Mouse (Mus musculus) stomach, embryonic 15.5 days (tissue): ENCODE data around the gene Rnf151. TPM values are rescaled to one million over a fixed set of nuclear protein-coding genes. Genes with fewer than 3 reads are reported as not detected.
"Not testable (repeated sequence)": the region's sequence is repeated elsewhere in the genome, so short reads cannot be mapped to it uniquely, and the experiment has no call there.

ENCODE experiments used
- ATAC-seq: fragments of 200-750 bp; cut with Nextera tagmentation; 2 replicates; pipeline ENCODE4 v1.8.0; 2017; ENCODE audit warnings: low read depth, moderate number of reproducible peaks, moderate TSS enrichment; ENCODE audit not compliant: insufficient read depth, low FRiP score
- H3K27ac ChIP-seq: fragments of 300-500 bp; sonication (generic); 2 replicates; pipeline ENCODE4 v1.5.1; 2015; ENCODE audit warnings: mild to moderate bottlenecking, inconsistent platforms
- H3K27me3 ChIP-seq: fragments of 300-500 bp; sonication (generic); replicated peaks from 2 replicates; pipeline ENCODE4 v1.6.1; 2015; ENCODE audit warnings: inconsistent platforms
- H3K36me3 ChIP-seq: fragments of 300-500 bp; sonication (generic); 2 replicates; pipeline ENCODE4 v1.6.1; 2015; ENCODE audit warnings: inconsistent platforms
- H3K4me1 ChIP-seq: fragments of 300-500 bp; sonication (generic); 2 replicates; pipeline ENCODE4 v1.6.1; 2015; ENCODE audit warnings: inconsistent platforms
- H3K4me2 ChIP-seq: fragments of 300-500 bp; sonication (generic); 2 replicates; pipeline ENCODE4 v1.6.1; 2015; ENCODE audit warnings: mild to moderate bottlenecking, inconsistent platforms
- H3K4me3 ChIP-seq: fragments of 300-500 bp; sonication (generic); replicated peaks from 2 replicates; pipeline ENCODE4 v1.5.1; 2015; ENCODE audit warnings: inconsistent platforms
- H3K9ac ChIP-seq: fragments of 300-500 bp; sonication (generic); 2 replicates; pipeline ENCODE4 v1.6.1; 2015; ENCODE audit warnings: inconsistent platforms
- H3K9me3 ChIP-seq: fragments of 300-500 bp; sonication (generic); 2 replicates; pipeline ENCODE4 v1.6.1; 2016; ENCODE audit warnings: inconsistent platforms
- WGBS: fragments of 180-500 bp; shearing (Covaris S2); methylation state at CpG from one replicate; pipeline ENCODE4 v1.1.7; 2015; 5-methylcytosine and 5-hydroxymethylcytosine counted together
- polyA plus RNA-seq: library from polyadenylated mRNA; unstranded; fragments of >200 nt; fragmentation: Nextera tagmentation; extraction: Ambion mirVana; gene quantifications from 2 replicates; pipeline ENCODE4 v1.2.1, GENCODE M21; 2015

Gene Rnf151
- polyA plus RNA-seq, 1 experiment from 2014 or later: not detected

DNA sequence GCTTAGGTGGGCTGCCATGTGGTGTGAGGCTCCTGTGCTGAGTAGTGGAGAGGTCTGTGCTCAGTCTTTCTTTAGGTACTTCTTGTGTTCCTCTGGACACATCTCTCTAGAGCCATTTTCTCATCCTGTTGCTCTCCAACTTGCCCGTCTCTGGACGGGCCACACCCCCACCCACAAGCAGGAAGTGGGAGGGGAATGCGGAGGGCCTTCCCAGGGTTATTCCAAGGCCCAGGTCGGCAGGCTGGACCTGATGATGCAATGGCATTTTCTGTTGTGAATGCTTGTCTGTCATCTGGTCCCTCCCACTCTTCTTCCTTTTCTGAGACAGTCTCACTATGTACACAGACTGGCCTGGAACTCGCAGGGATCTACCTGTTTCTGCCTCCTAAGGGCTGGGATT, 45.7 kb downstream of the Rnf151 start:
- ATAC-seq: 0 out of 2 replicates have a peak, but pooled peaks have one; percentile 21
- H3K9me3 ChIP-seq: no peaks in the 10 kb centered on the region
- H3K4me1 ChIP-seq: peaks cover 21% of the 10 kb centered on the region
- WGBS: 12% methylated on average over 5 of the region's 5 CpGs
- peak overlapping the region; percentile 67; the same call in 1 of the 2 replicates for H3K4me2 ChIP-seq
- peaks cover 4% of the 10 kb centered on the region; the same call in 1 of the 2 replicates for H3K36me3 ChIP-seq
- H3K27me3 ChIP-seq: no peaks in the 10 kb centered on the region
- H3K4me3 ChIP-seq: no peak overlapping the region
- no peak overlapping the region for H3K9ac ChIP-seq
- H3K27ac ChIP-seq: no peak overlapping the region

DNA sequence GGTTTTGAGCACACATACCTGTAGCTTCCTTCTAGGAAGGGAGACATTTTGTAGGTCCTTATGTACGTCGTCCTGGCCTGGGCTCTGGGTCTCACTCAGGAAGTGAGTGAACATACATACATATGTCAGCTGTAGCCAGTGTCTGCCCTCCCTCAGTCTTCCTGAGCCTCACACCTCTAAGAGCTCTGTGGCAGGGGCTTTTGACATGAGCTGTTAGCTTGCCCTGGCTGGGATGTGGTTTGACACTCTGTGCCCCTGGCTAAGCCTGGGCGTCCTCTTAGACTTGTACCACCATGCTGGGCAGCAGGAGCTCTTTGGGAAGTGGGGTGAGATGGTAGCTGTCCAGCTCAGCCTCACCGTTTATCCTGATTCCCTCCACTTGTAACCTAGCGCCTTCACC, 46.5 kb downstream of the Rnf151 start:
- Histone ChIP-seq H3K9me3 (no peaks in the 10 kb centered on the region), H3K9ac (no peak overlapping the region), H3K27me3 (no peaks in the 10 kb centered on the region), H3K4me1 (peaks cover 20% of the 10 kb centered on the region), H3K4me3 (peak overlapping the region; percentile 98; the same call in 1 of the 2 replicates), H3K27ac (no peak overlapping the region), H3K4me2 (peak overlapping the region; percentile 67; the same call in 1 of the 2 replicates), H3K36me3 (no peaks in the 10 kb centered on the region)
- WGBS: 62% methylated on average over 5 of the region's 5 CpGs
- no peak for ATAC-seq

DNA sequence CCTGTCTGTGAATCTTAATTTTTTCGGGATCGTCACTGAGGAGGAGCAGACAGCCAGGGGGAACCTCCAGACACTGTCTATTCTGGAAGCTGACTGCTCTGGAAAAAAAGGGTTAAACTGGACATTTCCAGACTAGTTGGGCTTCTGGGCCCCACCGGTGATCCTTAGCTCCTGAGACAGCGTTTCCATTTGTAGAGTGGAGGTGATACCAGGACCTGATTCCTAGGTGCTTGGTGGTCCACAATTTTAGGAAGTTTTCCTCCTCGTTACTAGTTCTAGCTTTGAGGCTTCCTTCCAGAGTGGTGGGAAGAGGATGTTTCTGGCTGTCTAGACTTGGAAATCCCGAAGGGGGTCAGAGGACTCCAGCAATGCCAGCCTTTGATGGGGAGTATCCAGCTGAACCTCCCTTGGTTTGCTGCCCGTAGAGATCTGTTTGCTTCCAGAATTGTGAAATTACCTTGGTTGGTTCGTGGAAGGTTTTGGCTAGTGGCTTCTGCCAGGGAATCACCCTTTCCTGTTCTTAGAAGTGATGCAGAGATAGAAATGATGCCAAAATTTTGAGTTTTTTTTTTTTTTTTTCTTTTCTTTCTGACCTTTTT, 47.5 kb downstream of the Rnf151 start:
- Histone ChIP-seq H3K4me3 (peak overlapping the region; percentile 98), H3K9ac (peak overlapping the region; percentile 89), H3K4me1 (peaks cover 20% of the 10 kb centered on the region), H3K27me3 (no peaks in the 10 kb centered on the region), H3K36me3 (no peaks in the 10 kb centered on the region), H3K4me2 (peak overlapping the region; percentile 67), H3K9me3 (no peaks in the 10 kb centered on the region), H3K27ac (peak overlapping the region; percentile 84)
- 9% methylated on average over 8 of the region's 8 CpGs for WGBS
- no peak for ATAC-seq

DNA sequence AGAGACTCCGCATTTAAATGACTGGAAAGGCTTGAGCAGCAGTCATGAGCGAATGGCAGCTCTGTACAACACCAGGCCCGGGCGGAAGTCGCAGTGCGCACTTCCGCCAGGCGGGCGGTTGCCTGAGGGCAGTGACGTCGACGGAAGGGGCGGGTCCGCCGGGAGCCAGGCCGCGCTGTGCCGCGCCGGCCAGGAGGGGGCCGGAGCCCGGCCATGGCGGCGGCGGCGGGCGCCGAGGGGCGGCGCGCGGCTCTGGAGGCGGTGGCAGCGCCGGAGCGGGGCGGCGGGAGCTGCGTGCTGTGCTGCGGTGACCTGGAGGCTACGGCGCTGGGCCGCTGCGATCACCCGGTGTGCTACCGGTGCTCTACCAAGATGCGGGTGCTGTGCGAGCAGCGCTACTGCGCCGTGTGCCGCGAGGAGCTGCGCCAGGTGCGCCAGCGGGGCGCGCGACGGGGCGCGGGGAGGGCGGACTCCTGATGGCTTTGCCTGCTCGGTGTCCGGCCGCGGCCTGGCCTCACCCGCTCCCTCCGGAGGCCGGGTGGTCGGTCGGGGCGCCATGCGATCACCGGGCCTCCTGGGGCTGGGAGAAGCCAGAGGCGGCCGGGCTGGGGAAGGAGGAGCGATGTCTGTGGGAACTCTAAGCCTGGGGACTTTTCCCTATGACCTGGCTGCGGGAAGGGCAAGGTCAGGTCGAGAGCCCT, 48.2 kb downstream of the Rnf151 start, which contains the start of gene Zfp598:
Gene Zfp598, plus strand, starts transcription at position 143 of the 701 bp plus-strand sequence.
- H3K27me3 ChIP-seq: no peaks in the 10 kb centered on the region
- H3K9ac ChIP-seq: peak within 1 kb of the TSS; percentile 89
- peak; percentile 99 for ATAC-seq
- no peaks in the 10 kb centered on the region for H3K36me3 ChIP-seq
- WGBS: under 1% methylated on average over 64 of the region's 80 CpGs
- peak within 1 kb of the TSS; percentile 98 for H3K4me3 ChIP-seq
- H3K4me1 ChIP-seq: peaks cover 20% of the 10 kb centered on the region
- H3K4me2 ChIP-seq: peak within 1 kb of the TSS; percentile 67
- peak within 1 kb of the TSS; percentile 84 for H3K27ac ChIP-seq
- H3K9me3 ChIP-seq: no peaks in the 10 kb centered on the region

- H3K4me1 ChIP-seq: peaks cover 20% of the 10 kb centered on the region
- not testable (repeated sequence) for ATAC-seq, H3K27me3 ChIP-seq, H3K9me3 ChIP-seq, H3K36me3 ChIP-seq
- H3K4me2 ChIP-seq: peak overlapping the region; percentile 67
- H3K4me3 ChIP-seq: peak overlapping the region; percentile 98
- H3K9ac ChIP-seq: peak overlapping the region; percentile 26; the same call in 1 of the 2 replicates
- 6% methylated on average over 15 of the region's 15 CpGs for WGBS
- peak overlapping the region; percentile 62 for H3K27ac ChIP-seq
Observed at GRCm38 (mm10) chr17:24669214-24669544, 48.7 kb downstream of the Rnf151 start.

GRCm38 (mm10) chr17:24667416-24667815, 50.4 kb downstream of the Rnf151 start:
- no peak overlapping the region for H3K4me3 ChIP-seq
- H3K9me3 ChIP-seq: no peaks in the 10 kb centered on the region
- H3K9ac ChIP-seq: no peak overlapping the region
- no peak overlapping the region for H3K4me2 ChIP-seq
- ATAC-seq: no peak
- no peaks in the 10 kb centered on the region for H3K36me3 ChIP-seq
- 21% methylated on average over 6 of the region's 6 CpGs for WGBS
- H3K4me1 ChIP-seq: peaks cover 20% of the 10 kb centered on the region
- no peaks in the 10 kb centered on the region for H3K27me3 ChIP-seq
- H3K27ac ChIP-seq: no peak overlapping the region

DNA sequence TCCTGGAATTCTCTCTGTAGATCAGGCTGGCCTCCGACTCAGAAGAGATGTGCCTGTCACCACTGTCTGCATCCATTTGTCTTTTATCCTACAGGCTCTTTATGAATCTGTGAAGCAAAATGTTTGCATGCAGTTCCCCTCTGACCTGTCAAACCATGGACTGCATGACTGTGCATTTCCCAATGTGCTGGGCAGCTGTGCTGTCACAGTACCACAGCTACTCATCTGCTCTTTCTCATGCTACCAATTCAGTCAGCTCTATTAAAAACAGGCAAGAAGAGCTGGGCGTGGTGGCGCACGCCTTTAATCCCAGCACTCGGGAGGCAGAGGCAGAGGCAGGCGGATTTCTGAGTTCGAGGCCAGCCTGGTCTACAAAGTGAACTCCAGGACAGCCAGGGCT, 50.9 kb downstream of the Rnf151 start:
- not testable (repeated sequence) for ATAC-seq, H3K9ac ChIP-seq, H3K4me3 ChIP-seq, H3K27ac ChIP-seq, H3K27me3 ChIP-seq, H3K4me2 ChIP-seq, H3K36me3 ChIP-seq, H3K9me3 ChIP-seq
- peaks cover 16% of the 10 kb centered on the region for H3K4me1 ChIP-seq
- WGBS: 58% methylated on average over 7 of the region's 7 CpGs

Other genes with a start within 250 kb of the Rnf151 start
- 30.8 and 33.7 TPM in 2 replicates for gene E4f1, start 247.8 kb downstream of the Rnf151 start, polyA plus RNA-seq
- 64.6 and 65.3 TPM in 2 replicates for gene Pgp, start 247.7 kb downstream of the Rnf151 start, polyA plus RNA-seq
- gene Bricd5, start 244.2 kb downstream of the Rnf151 start, polyA plus RNA-seq: 0.31 TPM in 1 of 2 replicates, not detected in the other
- gene Mlst8, start 239.0 kb downstream of the Rnf151 start, polyA plus RNA-seq: 25.0 and 30.5 TPM in 2 replicates
- 2.6 and 3.0 TPM in 2 replicates for gene Caskin1, start 229.5 kb downstream of the Rnf151 start, polyA plus RNA-seq
- 82.7 and 84.2 TPM in 2 replicates for gene Traf7, start 190.1 kb downstream of the Rnf151 start, polyA plus RNA-seq
- 8.3 and 11.6 TPM in 2 replicates for gene Rab26, start 183.9 kb downstream of the Rnf151 start, polyA plus RNA-seq
- 27.3 and 29.0 TPM in 2 replicates for gene Pkd1, start 168.2 kb downstream of the Rnf151 start, polyA plus RNA-seq
- 45.4 TPM in 2 replicates for gene Tsc2, start 85.4 kb downstream of the Rnf151 start, polyA plus RNA-seq
- 18.7 and 20.3 TPM in 2 replicates for gene Nthl1, start 85.4 kb downstream of the Rnf151 start, polyA plus RNA-seq
- gene Slc9a3r2, start 67.7 kb downstream of the Rnf151 start, polyA plus RNA-seq: 51.0 and 53.7 TPM in 2 replicates
- 0.30 and 0.46 TPM in 2 replicates for gene Npw, start 59.6 kb downstream of the Rnf151 start, polyA plus RNA-seq
- 19.3 and 22.1 TPM in 2 replicates for gene Zfp598, start 48.4 kb downstream of the Rnf151 start, polyA plus RNA-seq
- 6.3 and 6.9 TPM in 2 replicates for gene Syngr3, start 28.1 kb downstream of the Rnf151 start, polyA plus RNA-seq
- 40.9 and 44.1 TPM in 2 replicates for gene Gfer, start 21.9 kb downstream of the Rnf151 start, polyA plus RNA-seq
- 3.2 and 3.5 TPM in 2 replicates for gene Noxo1, start 21.8 kb downstream of the Rnf151 start, polyA plus RNA-seq
- gene Tbl3, start 10.4 kb downstream of the Rnf151 start, polyA plus RNA-seq: 64.4 and 68.0 TPM in 2 replicates
- gene Rps2, start 53 bp upstream of the Rnf151 start, polyA plus RNA-seq: 1,497 and 1,515 TPM in 2 replicates
- 238 and 259 TPM in 2 replicates for gene Ndufb10, start 6.4 kb upstream of the Rnf151 start, polyA plus RNA-seq
- 0.15 TPM in 1 of 2 replicates, not detected in the other for gene Rpl3l, start 9.8 kb upstream of the Rnf151 start, polyA plus RNA-seq
- gene Msrb1, start 18.6 kb upstream of the Rnf151 start, polyA plus RNA-seq: 37.0 and 41.4 TPM in 2 replicates
- 1.1 and 1.5 TPM in 2 replicates for gene Hs3st6, start 34.9 kb upstream of the Rnf151 start, polyA plus RNA-seq
- gene Meiob, start 86.2 kb upstream of the Rnf151 start, polyA plus RNA-seq: 0.08 TPM in 1 of 2 replicates, not detected in the other
- gene Hagh, start 122.1 kb upstream of the Rnf151 start, polyA plus RNA-seq: 49.1 and 49.3 TPM in 2 replicates
- 34.5 and 35.4 TPM in 2 replicates for gene Fahd1, start 132.3 kb upstream of the Rnf151 start, polyA plus RNA-seq
- 3.9 and 4.0 TPM in 2 replicates for gene Igfals, start 147.9 kb upstream of the Rnf151 start, polyA plus RNA-seq
- gene Nubp2, start 168.3 kb upstream of the Rnf151 start, polyA plus RNA-seq: 49.0 and 49.6 TPM in 2 replicates
- 32.1 and 32.5 TPM in 2 replicates for gene Spsb3, start 168.6 kb upstream of the Rnf151 start, polyA plus RNA-seq
- gene Eme2, start 177.0 kb upstream of the Rnf151 start, polyA plus RNA-seq: 26.3 and 29.3 TPM in 2 replicates
- gene Mrps34, start 177.1 kb upstream of the Rnf151 start, polyA plus RNA-seq: 102 and 112 TPM in 2 replicates
- gene Nme3, start 178.4 kb upstream of the Rnf151 start, polyA plus RNA-seq: 77.5 and 79.8 TPM in 2 replicates
- 29.2 and 31.3 TPM in 2 replicates for gene Mapk8ip3, start 218.9 kb upstream of the Rnf151 start, polyA plus RNA-seq
- 183 and 204 TPM in 2 replicates for gene Jpt2, start 242.6 kb upstream of the Rnf151 start, polyA plus RNA-seq